Mouse (Mus musculus) left cerebral cortex, adult 2 months (tissue): ENCODE data around the gene Fars2. TPM values are rescaled to one million over a fixed set of nuclear protein-coding genes. Genes with fewer than 3 reads are reported as not detected.
"Not testable (repeated sequence)": the region's sequence is repeated elsewhere in the genome, so short reads cannot be mapped to it uniquely, and the experiment has no call there.

Experiments used
- DNase-seq, 2 experiments: peaks; one replicate each; pipeline ENCODE4 v3.0.0; 2021 to 2022; ENCODE audit warnings: low spot score in 2 of 2, mixed read lengths in 1 of 2; ENCODE audit errors: extremely low spot score in 1 of 2
- H3K27ac ChIP-seq: fragments of 200-600 bp; 2 replicates; pipeline ENCODE4 v1.8.1; 2022
- H3K4me3 ChIP-seq: fragments of 200-600 bp; 2 replicates; pipeline ENCODE4 v1.8.1; 2022
- CTCF ChIP-seq: fragments of 200-600 bp; IDR thresholded peaks from 2 replicates; pipeline ENCODE4 v1.8.1; 2022; ENCODE audit warnings: antibody characterized with exemption, mild to moderate bottlenecking, moderate library complexity
- intact Hi-C: fragments of 180-260 bp; cut with DNase I; formaldehyde crosslinking; loops from one replicate; pipeline ENCODE4 v1.15.1; 2025
- total RNA-seq, 2 experiments: library from RNA; stranded (reverse); gene quantifications; 2 replicates each; pipeline ENCODE4 v1.2.3; 2021

Fars2 gene
- total RNA-seq, 2 experiments from 2014 or later, result 34.4 to 40.7 TPM

DNA sequence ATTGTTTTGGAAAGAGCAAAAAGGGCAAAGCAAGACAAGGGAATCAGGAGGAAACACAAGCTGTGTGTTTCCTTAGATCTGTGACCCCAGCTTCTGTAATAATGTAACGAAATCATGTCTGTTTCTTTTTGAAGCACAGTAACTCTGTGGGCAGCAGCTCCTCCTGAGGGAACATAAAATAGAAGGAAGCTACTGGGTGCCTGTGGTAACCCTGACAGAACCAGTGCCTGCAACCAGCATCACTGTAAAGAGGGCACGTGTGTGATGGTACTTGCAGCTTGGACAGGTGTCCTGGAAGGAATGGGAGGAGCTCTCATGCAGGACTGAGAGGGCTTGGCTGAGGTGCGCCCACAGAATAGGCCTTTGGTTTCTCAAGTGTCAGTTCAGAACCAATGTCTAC is 305.2 kb downstream of the Fars2 start:
- no peak for TF ChIP-seq CTCF
- no peak for DNase-seq
- no peak overlapping the region for H3K4me3 ChIP-seq
- no peak overlapping the region for H3K27ac ChIP-seq
- intact Hi-C loops, result no loop called here

DNA sequence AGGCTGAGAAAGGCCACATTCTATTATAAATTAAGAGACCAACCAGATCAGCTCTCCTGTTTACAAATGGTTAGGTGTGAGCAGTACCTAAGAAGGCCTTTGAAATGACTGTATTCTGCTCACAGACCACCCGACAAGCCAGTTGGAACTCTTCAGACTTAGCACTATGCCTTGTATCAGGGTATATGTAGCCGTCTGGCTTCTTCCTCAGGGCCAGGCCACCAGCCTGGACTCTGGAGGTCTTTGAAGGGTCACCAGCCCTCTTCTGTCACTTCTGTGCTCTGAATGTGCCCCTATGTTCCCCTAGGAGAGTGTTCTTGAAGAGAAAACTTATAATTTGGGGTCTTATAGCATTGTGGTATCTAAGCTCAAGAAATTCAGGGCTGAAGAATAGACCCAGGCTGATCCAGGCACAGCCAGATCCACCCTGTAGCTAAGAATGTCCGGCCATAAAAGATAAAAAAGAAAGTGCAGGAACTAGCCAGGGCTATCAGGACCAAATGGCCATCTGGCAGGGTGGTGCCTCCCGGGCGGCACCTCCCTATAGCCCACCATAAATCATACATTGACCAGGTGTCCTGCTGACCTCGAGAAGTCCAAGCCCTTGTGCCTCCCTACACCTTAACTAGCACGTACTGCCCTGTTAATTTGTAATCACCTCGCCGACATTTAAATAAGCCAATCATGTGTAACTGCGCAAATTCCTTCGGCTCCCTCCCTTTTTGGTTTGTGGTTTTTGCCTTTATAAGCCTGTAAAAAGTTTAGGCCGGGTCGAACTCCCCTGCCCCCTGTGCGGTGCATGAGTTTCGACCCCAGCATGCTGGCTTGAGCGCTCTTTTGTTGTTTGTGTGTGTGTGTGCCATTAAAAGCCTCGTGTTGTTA is 308.9 kb downstream of the Fars2 start:
- H3K27ac ChIP-seq, DNase-seq, H3K4me3 ChIP-seq, intact Hi-C loops: not testable (repeated sequence)

- DNase-seq, result no peak
- intact Hi-C loops, result loop anchor here (5.0 kb wide), 1 partner anchor 148 kb away; no protein-coding TSS in a partner anchor
- H3K4me3 ChIP-seq, result no peak overlapping the region
- no peak for TF ChIP-seq CTCF
- H3K27ac ChIP-seq, result no peak overlapping the region
These were observed 312.4 kb downstream of the Fars2 start for GRCm38 (mm10) chr13:36429500-36430189.

- no peak for DNase-seq
- no peak for TF ChIP-seq CTCF
- no peak overlapping the region for H3K27ac ChIP-seq
- no peak overlapping the region for H3K4me3 ChIP-seq
- intact Hi-C loops, result loop anchor here (5.0 kb wide), 1 partner anchor 147 kb away; no protein-coding TSS in a partner anchor
These were observed 313.4 kb downstream of the Fars2 start for GRCm38 (mm10) chr13:36430420-36431114.

DNA sequence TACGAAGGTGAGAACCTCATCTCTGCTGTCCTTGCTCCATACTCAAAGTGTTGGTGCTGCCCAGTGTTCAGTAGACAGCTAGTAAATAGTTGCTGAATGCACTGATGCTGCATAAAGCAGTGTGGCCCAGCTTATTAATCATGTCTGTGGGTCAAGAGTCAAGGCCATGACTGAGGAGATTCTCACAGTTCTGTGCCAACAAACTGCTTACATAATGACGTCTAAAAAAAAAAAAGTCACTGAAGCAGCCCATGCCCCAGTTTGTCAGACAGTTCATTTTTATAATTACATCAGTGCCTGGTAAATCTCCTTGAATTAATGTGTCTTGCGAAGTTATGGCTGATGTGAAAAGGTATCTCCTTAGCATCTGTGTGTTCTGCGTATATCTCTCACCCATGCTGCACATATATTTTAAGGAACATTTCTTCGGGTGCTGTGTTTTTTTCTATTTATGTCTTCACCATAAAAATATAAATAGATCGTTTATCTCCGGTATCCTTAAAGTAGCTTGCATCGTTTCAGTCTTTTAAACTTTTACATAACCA is 314.8 kb downstream of the Fars2 start:
- no peak for TF ChIP-seq CTCF
- intact Hi-C loops, result loop anchor here (5.0 kb wide), 1 partner anchor 145 kb away; no protein-coding TSS in a partner anchor

DNA sequence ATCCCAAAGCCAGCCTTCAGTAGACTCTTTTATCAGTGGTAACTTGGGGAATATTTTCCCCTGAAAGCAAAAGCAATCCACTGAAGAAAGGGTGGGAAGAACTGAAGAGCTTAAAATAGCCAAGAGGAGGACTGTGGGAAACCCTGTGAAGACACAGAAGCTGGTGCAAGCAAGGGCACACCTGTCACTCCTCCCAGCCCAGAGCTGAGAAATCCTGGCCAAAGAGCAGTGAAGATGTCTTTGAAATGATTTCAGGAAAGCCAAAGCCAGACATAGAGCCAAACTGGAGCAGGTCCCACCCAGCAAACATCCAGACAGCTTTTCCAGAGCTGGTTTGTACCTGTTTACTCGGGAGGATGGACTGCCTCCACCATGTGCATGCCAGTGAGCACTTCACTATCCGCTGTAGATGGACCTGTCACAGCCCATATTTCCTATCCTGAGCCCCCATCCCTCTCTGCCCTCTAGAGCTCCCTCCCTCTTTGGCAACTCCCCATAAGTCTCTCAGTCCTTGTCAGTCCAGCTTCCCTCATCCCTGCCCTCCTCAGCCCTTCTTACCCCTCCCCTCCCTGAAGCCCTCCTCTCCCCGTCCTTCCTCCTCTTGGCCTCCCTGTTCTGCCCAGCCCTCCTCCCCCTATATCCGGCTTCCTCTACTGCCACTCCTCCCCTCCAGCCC is 327.7 kb downstream of the Fars2 start:
- no peak for DNase-seq
- no peak overlapping the region for H3K4me3 ChIP-seq
- peak overlapping the region; percentile 6; the same call in 1 of the 2 replicates for H3K27ac ChIP-seq
- intact Hi-C loops, result no loop called here
- no peak for TF ChIP-seq CTCF

More for the DNA sequence above, 314.8 kb downstream of the Fars2 start:
- no peak for DNase-seq
- H3K27ac ChIP-seq, result peak overlapping the region; percentile 61
- no peak overlapping the region for H3K4me3 ChIP-seq

DNA sequence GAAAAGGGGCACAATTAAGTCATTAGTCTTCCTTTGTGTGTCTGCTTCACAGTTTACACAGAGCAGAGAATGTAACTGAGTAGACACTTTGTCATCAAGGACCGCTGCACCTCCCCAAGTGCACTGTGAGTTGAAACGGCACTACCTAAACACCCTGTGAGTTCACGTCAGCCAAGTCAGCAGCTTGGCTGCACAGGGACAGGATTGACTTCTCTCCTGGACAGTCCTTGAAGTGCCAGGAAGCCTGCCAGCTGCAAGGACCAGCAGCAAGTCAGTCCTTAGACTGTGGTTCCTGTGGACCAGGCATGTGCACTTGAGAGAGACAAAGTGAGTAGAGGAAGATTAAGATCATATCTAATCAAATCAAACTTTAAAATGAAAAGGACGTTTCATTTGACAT is 330.7 kb downstream of the Fars2 start:
- H3K4me3 ChIP-seq, result no peak overlapping the region
- intact Hi-C loops, result no loop called here
- H3K27ac ChIP-seq, result no peak overlapping the region

DNA sequence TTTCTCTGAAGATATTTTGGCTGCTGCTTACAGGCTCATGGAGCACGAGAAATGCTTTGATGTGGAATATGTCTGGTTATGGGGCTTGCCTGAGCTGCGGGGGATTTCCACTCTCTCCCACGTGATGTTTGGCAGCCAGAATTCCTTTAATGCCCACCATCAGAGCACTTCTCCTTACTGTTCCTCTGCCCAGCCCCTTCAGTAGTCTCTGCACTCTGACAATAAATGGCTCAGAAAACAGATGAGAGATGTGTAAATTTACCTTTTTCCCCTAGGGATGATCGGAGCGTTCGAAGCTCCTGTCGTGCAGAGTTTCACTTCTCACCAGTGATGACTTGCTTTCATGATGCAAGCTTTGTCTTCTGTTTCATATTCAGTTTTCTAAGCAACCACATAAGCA is 331.4 kb downstream of the Fars2 start:
- no peak overlapping the region for H3K27ac ChIP-seq
- no peak for TF ChIP-seq CTCF
- H3K4me3 ChIP-seq, result no peak overlapping the region
- intact Hi-C loops, result no loop called here
- DNase-seq, result no peak

More for the DNA sequence above, 330.7 kb downstream of the Fars2 start:
- DNase-seq, result no peak
- no peak for TF ChIP-seq CTCF

GRCm38 (mm10) chr13:36451437-36451836 is 334.2 kb downstream of the Fars2 start:
- H3K27ac ChIP-seq, result no peak overlapping the region
- TF ChIP-seq CTCF, result no peak
- no peak overlapping the region for H3K4me3 ChIP-seq
- no peak for DNase-seq
- intact Hi-C loops, result no loop called here

GRCm38 (mm10) chr13:36460473-36460872 is 343.3 kb downstream of the Fars2 start:
- Histone ChIP-seq H3K4me3 (no peak overlapping the region), H3K27ac (no peak overlapping the region)
- DNase-seq, result no peak
- intact Hi-C loops, result no loop called here
- TF ChIP-seq CTCF, result no peak

- DNase-seq, result no peak
- intact Hi-C loops, result no loop called here
- H3K27ac ChIP-seq, result no peak overlapping the region
- no peak overlapping the region for H3K4me3 ChIP-seq
- no peak for TF ChIP-seq CTCF
These were observed 346.5 kb downstream of the Fars2 start for GRCm38 (mm10) chr13:36463669-36464068.

DNA sequence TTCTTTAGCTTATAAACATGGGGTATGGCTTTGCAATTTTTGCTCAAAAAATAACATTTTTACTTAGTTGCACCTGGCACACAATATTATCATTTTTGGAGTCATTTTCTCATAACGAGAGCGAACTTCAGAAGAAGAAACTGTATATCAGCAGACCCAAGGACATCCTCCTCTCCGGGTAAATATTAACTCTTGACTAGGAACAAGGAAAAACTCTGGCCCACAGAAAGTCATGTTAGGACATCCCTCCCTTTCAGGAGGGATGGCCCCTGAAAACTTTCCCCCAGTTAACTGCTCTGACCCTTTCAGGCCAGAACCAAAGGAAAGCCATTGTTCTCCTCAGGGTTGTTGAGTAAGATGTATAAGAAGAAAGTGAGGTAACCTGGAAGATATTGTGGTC is 348.9 kb downstream of the Fars2 start:
- H3K4me3 ChIP-seq, intact Hi-C loops: not testable (repeated sequence)

More for the DNA sequence above, 348.9 kb downstream of the Fars2 start:
- not testable (repeated sequence) for H3K27ac ChIP-seq, DNase-seq
